Mouse (Mus musculus): ENCODE results near the gene Lyst. TPM values are rescaled to one million over a fixed set of nuclear protein-coding genes. Genes with fewer than 3 reads are reported as not detected.

Lyst gene
- polyA plus RNA-seq, 1 experiment: 14.1 TPM

DNA sequence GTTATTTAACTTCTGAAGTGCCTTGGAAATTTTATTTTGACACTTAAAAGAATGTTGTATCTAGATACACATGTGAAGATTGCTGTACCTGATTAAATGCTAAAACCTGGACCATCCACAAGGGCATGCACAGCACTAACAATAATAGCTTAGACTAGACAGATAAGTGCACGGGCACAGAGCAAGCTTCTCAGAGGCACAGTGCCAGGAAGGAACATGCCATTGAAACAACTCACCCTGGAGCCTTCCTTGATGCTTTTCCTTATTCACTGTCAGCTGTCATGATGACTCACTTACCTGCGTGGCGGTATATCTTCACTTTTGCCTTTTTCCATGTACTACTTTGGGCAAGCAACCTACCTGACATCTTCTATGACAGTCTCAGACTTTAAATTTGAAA, 155.7 kb downstream of the Lyst start:
- no peak overlapping the region for H3K4me3 ChIP-seq (ENCODE audit: insufficient read depth, low read length)
- TF ChIP-seq CTCF (IDR thresholded peaks at IDR 0.05; ENCODE audit: borderline replicate concordance, insufficient read depth, low read length) (no peak), POLR2A (IDR thresholded peaks at IDR 0.05; ENCODE audit: low read depth, low read length) (no peak)
- no peaks in the 10 kb centered on the region; the same call in 1 of the 2 replicates for H3K4me1 ChIP-seq (ENCODE audit: control insufficient read depth, insufficient read depth, low read length)
- no peak overlapping the region for H3K27ac ChIP-seq (ENCODE audit: insufficient read depth, low read length)

DNA sequence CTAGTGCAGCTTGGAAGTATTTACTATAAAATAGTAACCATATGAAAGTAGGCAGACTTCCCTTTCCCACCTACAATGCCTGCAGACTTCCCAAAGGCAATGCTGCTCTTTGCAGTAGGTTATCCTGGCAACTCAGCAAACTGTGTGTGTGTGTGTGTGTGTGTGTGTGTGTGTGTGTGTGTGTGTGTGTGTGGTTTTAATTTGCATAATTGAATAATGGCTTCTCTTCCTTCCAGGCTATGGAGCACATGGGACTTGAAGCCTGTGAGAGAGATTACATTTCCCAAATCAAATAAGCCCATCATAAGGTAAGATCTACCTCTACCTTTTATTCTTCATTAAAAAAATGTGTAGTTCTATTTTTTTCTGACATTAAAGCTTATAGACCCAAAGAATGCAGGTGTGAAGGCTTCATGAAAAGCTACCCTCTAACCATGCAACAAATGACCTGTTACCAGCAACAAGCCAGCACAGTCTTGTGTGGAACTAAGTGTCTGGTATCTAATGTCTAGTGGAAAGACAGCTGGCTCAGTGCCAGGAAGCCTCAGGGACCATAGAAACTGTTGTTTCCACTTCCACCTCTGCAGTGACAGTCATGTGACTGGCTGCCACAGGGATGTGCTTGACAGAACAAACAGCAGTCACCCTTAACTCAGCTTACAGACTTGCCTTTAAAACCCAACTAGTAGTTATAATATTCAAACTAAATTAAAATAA, 185.7 kb downstream of the Lyst start:
- Histone ChIP-seq H3K4me1 (ENCODE audit: control insufficient read depth, insufficient read depth, low read length) (no peaks in the 10 kb centered on the region), H3K27ac (ENCODE audit: insufficient read depth, low read length) (no peak overlapping the region), H3K4me3 (ENCODE audit: insufficient read depth, low read length) (no peak overlapping the region)
- TF ChIP-seq CTCF (IDR thresholded peaks at IDR 0.05; ENCODE audit: borderline replicate concordance, insufficient read depth, low read length) (no peak), POLR2A (IDR thresholded peaks at IDR 0.05; ENCODE audit: low read depth, low read length) (no peak)

DNA sequence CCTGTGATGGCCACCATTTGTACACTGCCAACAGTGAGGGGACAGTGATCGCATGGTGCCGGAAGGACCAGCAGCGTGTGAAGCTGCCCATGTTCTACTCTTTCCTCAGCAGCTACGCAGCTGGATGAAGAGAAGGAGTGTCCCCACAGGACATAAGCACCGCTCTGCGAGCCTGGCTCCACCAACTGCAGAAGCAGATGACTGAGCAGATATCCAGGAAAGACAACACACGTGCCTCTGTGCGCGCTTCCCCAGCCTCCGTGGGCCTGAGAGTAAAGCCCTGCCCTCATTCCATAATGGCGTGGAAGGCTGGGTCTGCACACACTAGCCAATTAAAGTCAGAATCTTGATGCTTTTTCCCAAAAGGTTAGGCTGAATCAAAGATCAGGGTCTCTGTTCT, 186.9 kb downstream of the Lyst start:
- Histone ChIP-seq H3K4me1 (ENCODE audit: control insufficient read depth, insufficient read depth, low read length) (no peaks in the 10 kb centered on the region), H3K27ac (ENCODE audit: insufficient read depth, low read length) (no peak overlapping the region), H3K4me3 (ENCODE audit: insufficient read depth, low read length) (no peak overlapping the region)
- TF ChIP-seq CTCF (IDR thresholded peaks at IDR 0.05; ENCODE audit: borderline replicate concordance, insufficient read depth, low read length) (no peak), POLR2A (IDR thresholded peaks at IDR 0.05; ENCODE audit: low read depth, low read length) (no peak)

DNA sequence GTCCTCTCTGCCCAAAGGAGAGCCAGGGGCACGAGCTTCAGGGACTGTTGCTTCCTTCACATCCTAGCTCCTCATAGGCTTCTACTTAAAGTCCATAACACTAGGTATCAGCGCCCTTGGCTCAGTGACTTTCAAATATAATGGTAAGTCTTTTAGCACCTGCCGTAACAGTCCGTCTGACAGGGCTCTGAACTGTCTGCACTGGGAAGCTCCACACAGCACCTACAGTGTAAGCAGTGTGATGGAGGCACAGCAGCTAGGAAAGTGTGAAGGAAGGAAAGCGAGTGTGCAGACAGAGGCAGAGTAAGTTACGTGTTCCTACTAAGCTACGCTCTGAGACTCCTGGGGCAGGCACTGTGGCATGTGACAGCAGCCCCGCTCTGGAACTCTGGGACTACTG, 187.5 kb downstream of the Lyst start:
- Histone ChIP-seq H3K4me1 (ENCODE audit: control insufficient read depth, insufficient read depth, low read length) (no peaks in the 10 kb centered on the region), H3K27ac (ENCODE audit: insufficient read depth, low read length) (no peak overlapping the region), H3K4me3 (ENCODE audit: insufficient read depth, low read length) (no peak overlapping the region)
- TF ChIP-seq CTCF (IDR thresholded peaks at IDR 0.05; ENCODE audit: borderline replicate concordance, insufficient read depth, low read length): no peak
- no peak for TF ChIP-seq POLR2A (IDR thresholded peaks at IDR 0.05; ENCODE audit: low read depth, low read length)

DNA sequence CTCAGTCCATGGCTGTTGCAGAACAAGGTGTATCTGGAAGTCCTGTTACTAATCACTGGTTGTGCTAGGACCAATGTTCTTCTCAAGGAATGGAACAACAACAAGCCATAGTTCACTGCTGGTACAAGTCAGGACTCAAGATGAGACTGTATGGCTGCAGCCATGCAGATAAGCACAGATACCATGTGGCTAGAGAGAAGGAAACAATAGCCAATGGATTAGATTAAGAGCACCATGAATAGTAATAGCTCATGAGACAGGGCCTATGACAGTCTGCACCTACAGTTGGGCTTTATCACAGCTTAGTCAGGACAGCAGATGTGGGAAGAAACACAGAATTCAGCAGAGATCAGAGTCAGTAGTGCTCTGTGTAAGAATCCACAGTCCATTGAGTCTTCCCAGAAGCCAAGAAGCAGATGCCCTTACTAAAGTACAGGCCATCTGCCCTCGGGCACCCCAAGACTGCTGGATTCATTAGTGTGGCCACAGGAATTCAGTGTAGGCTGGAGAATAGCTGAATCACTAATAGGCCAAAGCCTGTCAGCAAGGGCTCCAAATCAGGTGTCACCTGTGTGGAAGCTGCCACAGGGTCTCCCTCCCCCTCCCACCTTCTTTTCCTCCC, 188.8 kb downstream of the Lyst start:
- H3K27ac ChIP-seq (ENCODE audit: insufficient read depth, low read length): no peak overlapping the region
- TF ChIP-seq CTCF (IDR thresholded peaks at IDR 0.05; ENCODE audit: borderline replicate concordance, insufficient read depth, low read length) (no peak), POLR2A (IDR thresholded peaks at IDR 0.05; ENCODE audit: low read depth, low read length) (no peak)
- H3K4me3 ChIP-seq (ENCODE audit: insufficient read depth, low read length): no peak overlapping the region
- no peaks in the 10 kb centered on the region for H3K4me1 ChIP-seq (ENCODE audit: control insufficient read depth, insufficient read depth, low read length)

DNA sequence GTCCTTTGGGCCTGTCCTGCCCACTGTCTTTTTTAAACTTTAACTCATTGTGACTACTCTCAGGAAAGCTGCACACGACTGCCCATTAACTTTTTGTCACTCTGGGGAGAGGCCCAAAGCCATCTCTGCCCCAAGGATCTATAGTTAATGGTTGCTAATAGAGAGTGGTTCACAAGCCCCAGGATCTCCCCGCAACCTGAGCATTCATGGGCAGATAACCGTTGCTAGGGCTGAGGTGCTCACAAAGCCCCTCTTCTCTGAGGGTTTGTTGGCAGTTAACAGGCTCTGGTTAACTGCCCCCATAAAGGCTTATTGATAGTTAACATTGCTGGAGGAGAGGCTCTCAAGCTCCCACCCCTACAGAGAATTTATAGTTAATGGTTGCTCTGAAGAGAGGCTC, 190.1 kb downstream of the Lyst start:
- TF ChIP-seq POLR2A (IDR thresholded peaks at IDR 0.05; ENCODE audit: low read depth, low read length): no peak
- TF ChIP-seq CTCF (IDR thresholded peaks at IDR 0.05; ENCODE audit: borderline replicate concordance, insufficient read depth, low read length): no peak
- Histone ChIP-seq H3K4me1 (ENCODE audit: control insufficient read depth, insufficient read depth, low read length) (no peaks in the 10 kb centered on the region), H3K27ac (ENCODE audit: insufficient read depth, low read length) (no peak overlapping the region), H3K4me3 (ENCODE audit: insufficient read depth, low read length) (no peak overlapping the region)

DNA sequence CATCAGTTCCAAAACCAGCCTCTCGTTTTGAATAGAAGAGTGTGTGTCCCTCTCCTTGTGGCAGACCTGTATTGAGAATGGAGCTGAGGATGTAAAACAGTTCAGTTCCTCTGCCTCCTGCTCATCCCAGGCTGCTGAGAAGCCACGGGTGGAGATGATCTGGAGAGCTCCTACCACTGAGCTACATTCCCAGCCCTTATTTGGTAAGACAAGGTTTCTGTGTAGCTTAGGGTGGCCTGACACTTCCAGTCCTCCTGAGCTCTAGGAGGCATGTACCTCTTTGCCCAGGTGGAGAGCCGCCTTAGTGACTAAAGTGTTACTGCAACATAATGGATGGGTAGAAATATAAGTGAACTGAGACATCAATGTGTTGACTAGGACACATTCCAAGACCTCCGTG, 190.8 kb downstream of the Lyst start:
- TF ChIP-seq CTCF (IDR thresholded peaks at IDR 0.05; ENCODE audit: borderline replicate concordance, insufficient read depth, low read length) (no peak), POLR2A (IDR thresholded peaks at IDR 0.05; ENCODE audit: low read depth, low read length) (no peak)
- Histone ChIP-seq H3K4me3 (ENCODE audit: insufficient read depth, low read length) (no peak overlapping the region), H3K4me1 (ENCODE audit: control insufficient read depth, insufficient read depth, low read length) (no peaks in the 10 kb centered on the region), H3K27ac (ENCODE audit: insufficient read depth, low read length) (no peak overlapping the region)

DNA sequence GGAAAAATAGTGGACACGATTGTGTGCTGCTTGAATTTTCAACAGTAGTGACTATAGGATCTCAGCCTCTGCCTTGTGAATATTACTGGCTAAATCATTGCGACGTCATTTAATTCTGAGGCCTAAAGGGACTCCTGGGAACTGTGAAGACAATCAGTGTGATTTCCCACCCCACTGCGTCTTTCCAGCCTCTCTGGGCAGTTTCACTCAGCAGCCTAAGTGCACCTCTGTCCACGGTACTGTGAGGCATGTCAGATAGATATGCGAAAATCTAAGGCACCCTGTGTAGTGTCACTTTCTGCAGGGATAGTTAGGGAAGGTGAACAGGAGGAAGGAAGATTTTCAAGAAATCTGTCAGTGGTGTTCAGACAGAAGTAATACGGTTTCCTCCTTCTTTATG, 193.1 kb downstream of the Lyst start:
- TF ChIP-seq CTCF (IDR thresholded peaks at IDR 0.05; ENCODE audit: borderline replicate concordance, insufficient read depth, low read length): no peak
- no peak for TF ChIP-seq POLR2A (IDR thresholded peaks at IDR 0.05; ENCODE audit: low read depth, low read length)
- Histone ChIP-seq H3K4me3 (ENCODE audit: insufficient read depth, low read length) (no peak overlapping the region), H3K4me1 (ENCODE audit: control insufficient read depth, insufficient read depth, low read length) (no peaks in the 10 kb centered on the region), H3K27ac (ENCODE audit: insufficient read depth, low read length) (no peak overlapping the region)

DNA sequence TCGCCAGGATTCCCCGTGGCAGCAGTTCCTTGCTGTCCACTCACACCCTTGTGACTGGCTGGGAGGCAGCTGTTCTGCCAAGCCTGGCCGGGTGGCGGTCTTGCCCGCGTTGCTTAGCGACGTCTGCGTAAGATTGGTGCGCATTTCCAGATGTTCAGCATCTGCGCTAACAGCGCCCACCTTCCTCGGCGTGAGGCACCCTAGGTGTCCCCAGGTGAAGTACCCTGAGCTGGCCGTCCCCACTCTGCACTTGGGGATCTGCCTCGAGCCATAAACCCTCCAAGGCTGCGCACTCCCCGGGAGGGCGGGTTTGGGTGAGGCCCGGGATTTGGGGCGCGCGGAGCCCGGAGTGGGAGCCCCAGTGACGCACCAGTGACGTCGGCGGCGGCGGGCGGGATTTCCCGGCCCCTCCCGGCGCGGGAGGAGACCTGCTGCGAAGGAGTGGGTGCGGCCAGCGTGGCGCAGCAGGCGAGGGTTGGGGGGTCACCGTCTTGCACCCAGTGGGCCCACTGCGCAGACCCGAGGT, 193.8 kb downstream of the Lyst start, which contains the start of gene Gng4:
Gene Gng4 (plus strand): TSS at position 166 of the 526 bp plus-strand sequence.
- Histone ChIP-seq H3K27ac (ENCODE audit: insufficient read depth, low read length) (no peak within 1 kb of the TSS), H3K4me1 (ENCODE audit: control insufficient read depth, insufficient read depth, low read length) (no peaks in the 10 kb centered on the region), H3K4me3 (ENCODE audit: insufficient read depth, low read length) (peak within 1 kb of the TSS; percentile 50)
- TF ChIP-seq POLR2A (IDR thresholded peaks at IDR 0.05; ENCODE audit: low read depth, low read length) (no peak), CTCF (IDR thresholded peaks at IDR 0.05; ENCODE audit: borderline replicate concordance, insufficient read depth, low read length) (no peak)

DNA sequence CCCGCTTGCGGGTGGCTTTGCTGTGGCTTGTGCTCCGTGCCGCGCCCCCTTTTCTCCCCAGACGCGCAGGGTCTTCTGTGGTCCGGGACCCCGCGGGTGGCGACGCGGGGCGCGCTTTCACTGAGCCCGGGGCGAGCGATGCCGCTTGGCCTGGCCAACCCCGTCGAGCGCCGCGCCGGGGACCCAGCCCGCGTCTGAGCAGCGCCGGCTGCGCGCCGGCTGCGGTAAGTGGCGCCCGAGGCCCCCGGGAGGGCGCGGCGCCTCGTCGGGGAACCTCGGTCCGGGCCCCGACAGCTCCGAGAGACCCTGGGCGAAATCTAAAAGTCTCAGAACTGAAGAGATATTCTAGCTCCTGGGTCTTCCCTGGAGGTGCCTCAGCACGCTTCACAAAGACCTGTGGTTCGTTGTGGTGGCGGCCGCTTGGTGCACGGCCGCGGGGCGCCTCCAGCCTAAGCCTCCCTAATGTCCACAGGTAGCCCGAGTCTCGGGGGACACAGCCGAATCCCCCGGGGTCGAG, 194.3 kb downstream of the Lyst start:
- Histone ChIP-seq H3K4me1 (ENCODE audit: control insufficient read depth, insufficient read depth, low read length) (no peaks in the 10 kb centered on the region), H3K27ac (ENCODE audit: insufficient read depth, low read length) (no peak overlapping the region), H3K4me3 (ENCODE audit: insufficient read depth, low read length) (peak overlapping the region; percentile 50)
- TF ChIP-seq CTCF (IDR thresholded peaks at IDR 0.05; ENCODE audit: borderline replicate concordance, insufficient read depth, low read length): no peak
- TF ChIP-seq POLR2A (IDR thresholded peaks at IDR 0.05; ENCODE audit: low read depth, low read length): no peak

All from embryonic fibroblast, embryonic 13.5 days (primary cell).